Mouse (Mus musculus) yolk sac, embryonic 10.5 days (tissue): ENCODE results near the gene Gm10220.
"Not testable (repeated sequence)": the region's sequence is repeated elsewhere in the genome, so short reads cannot be mapped to it uniquely, and the experiment has no call there.

ENCODE experiments used
- DNase-seq: peaks from one replicate; pipeline ENCODE4 v3.0.0-alpha.2; 2017; ENCODE audit warnings: low spot score

Gene Gm10220

GRCm38 (mm10) chr5:26121321-26121720 is at the start of gene Gm10220:
TSS of gene Gm10220 (minus strand) at chr5:26121421.
- DNase-seq, result not testable (repeated sequence)

DNA sequence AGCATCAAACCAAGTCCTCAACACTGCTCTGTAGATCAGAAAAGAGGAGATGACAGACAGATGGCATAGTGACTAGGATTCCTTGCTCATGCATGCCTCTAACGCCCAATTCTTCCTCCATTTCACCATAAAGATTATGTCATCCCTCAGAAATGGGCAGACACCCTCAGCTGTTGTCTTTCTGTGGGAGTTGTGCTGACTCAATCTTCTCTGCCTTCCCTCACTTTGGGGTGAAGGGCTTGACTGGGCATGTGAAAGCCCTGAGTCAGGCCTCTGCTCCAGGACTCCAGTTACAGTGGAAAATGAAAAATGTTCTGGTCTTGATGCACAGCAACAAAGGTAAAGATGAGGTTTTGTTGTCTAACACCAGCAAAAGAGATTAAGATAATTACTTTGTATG is 48.6 kb upstream of the Gm10220 start:
- no peak for DNase-seq

DNA sequence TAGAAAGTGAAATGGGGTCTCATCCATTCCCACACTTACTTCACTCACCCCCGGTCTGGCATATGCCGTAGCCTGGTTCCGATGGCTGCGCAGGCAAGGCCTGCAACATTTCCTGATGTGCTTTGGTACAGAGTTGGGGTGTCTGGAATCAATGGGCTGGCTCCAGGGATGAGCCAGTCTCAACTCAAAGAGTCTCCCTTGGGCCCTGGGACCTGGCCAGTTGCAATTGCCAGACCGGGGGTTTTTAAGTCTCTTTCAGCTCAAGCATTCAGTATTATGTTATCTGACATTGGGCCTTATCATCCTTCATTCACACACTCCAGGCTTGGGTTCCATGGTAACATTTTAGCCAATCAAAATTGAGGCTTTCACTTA is 44.6 kb upstream of the Gm10220 start:
- no peak for DNase-seq

GRCm38 (mm10) chr5:26165036-26165790 is 44.0 kb upstream of the Gm10220 start:
- no peak for DNase-seq

DNA sequence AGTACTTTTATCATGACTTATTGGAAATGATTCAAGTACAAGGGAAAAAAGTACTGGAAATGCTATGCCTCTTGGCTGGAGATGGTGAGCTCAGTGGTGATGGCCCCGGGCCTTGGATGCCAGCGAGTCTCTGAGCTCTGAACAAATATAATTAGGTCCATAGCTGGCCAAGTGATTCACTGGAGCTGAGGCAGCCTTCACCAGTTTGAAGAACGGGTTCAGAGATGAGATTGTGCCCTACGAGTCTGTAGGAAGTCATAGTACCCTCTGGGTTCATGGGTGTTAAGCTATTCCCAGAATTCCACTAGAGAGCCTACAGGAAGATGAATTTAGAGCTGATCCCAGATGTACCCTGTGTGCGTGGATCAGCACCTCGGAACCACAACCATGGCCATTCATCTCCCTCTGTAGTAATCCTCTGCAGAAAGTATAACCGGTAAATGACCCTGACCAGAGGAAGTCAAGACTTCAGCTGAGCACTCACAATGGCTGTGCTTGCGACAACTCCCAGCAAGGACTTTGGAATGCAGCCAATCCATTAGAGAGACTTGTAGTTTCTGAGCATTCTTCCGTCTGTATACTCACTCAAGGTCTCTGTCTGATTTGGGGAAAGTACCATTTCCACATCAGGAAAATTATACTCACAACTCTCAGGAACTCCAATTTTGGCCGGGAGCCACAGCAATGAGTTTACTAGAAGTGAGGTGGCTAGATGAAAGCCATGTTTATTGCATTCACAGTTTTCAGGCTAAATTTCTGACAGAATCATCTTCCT is 36.4 kb upstream of the Gm10220 start:
- DNase-seq, result no peak

DNA sequence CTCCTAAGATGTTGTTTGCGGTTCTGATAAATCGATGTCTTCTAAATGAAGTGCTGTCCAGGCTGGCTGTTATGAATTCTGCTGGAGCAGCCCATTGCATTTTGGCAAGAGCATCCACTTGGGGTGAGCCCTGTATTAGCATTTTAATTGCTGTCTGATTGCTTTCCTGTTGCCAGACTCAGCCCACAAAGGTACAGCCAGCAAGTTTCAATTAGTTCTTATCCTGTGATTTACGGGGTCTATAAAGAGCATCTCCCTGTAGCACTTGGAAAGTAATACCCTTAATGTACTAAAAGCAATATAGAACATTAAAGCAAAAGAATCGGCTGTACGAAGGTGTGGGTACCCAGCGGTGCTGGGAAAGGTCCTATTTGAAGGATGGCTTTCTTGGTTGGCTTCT is 21.7 kb upstream of the Gm10220 start:
- no peak for DNase-seq

DNA sequence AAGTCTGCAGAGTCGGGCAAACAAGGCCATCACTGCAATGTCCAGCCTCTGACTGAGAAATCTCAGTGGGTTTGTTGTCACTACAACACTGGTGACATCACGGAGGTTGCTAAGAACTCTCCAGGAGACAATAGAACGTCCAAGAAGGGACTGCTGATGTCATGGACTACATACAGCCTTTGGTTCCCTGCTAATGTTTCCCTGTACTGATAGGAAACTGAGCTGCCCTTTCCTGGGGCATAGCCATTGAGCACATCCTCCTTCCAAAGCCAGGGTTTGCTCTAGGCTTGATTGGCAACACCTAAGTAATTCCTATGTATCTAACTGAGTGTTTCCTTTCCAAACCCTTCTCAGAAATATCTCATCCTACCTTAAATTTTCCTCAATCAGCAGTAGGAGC is 16.0 kb downstream of the Gm10220 start, which contains the start of gene 5031410I06Rik:
Gene 5031410I06Rik, minus strand, starts transcription at position 101 of the 400 bp plus-strand sequence.
- not testable (repeated sequence) for DNase-seq

GRCm38 (mm10) chr5:26089191-26089590 is 32.0 kb downstream of the Gm10220 start, which contains the start of gene Gm10471:
TSS of gene Gm10471 (minus strand) at chr5:26089291.
- DNase-seq, result not testable (repeated sequence)

GRCm38 (mm10) chr5:26079023-26079422 is 42.2 kb downstream of the Gm10220 start:
- not testable (repeated sequence) for DNase-seq

DNA sequence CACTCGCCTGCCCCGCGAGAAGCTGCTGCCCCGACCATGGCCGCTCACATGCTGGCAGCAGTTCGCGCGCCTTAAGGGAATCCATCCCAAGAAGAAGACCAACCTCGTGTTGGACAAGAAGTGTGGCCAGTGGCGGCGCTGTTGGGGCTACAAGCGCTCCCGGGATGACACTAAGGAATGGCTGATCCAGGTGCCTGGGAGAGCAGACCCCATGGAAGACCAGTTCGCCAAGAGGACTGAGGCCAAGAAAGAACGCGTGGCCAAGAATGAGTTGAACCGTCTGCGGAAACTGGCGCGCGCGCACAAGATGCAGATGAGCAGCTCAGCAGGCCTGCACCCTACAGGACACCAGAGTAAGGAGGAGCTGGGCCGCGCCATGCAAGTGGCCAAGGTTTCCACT is 50.5 kb downstream of the Gm10220 start:
- DNase-seq, result no peak
